Mouse (Mus musculus): ENCODE data around the gene Akap17b. TPM values are rescaled to one million over a fixed set of nuclear protein-coding genes. Genes with fewer than 3 reads are reported as not detected.
A peak's percentile ranks its signal among the peaks of the same experiment; 100 is the strongest.
"Not testable (repeated sequence)": the region's sequence is repeated elsewhere in the genome, so short reads cannot be mapped to it uniquely, and the experiment has no call there.

Gene Akap17b
- polyA plus RNA-seq, 1 experiment: 0.64 TPM

DNA sequence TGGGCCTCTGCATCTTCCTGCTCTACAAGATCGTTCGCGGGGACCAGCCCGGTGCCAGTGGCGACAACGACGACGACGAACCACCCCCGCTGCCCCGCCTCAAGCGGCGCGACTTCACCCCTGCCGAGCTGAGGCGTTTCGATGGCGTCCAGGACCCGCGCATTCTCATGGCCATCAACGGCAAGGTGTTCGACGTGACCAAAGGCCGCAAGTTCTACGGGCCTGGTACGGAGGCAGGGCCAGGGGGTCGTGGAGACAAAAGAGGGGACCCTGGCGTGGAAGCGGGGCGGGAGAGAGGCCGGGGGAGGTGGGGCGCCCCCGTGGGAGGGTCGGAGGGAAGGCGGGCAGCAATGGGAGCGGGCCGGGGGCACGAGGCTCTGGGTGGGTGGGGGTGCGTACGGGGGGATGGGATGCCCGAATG, 46.8 kb downstream of the Akap17b start:
- H3K27ac ChIP-seq (ENCODE audit: insufficient read depth, low read depth, low read length): peak overlapping the region; percentile 87
- H3K27me3 ChIP-seq (replicated peaks; ENCODE audit: control insufficient read depth, insufficient read depth, low read length): no peaks in the 10 kb centered on the region
- H3K36me3 ChIP-seq (ENCODE audit: control insufficient read depth, insufficient read depth, low read length): no peaks in the 10 kb centered on the region
- H3K4me1 ChIP-seq (ENCODE audit: control insufficient read depth, insufficient read depth, low read length): no peaks in the 10 kb centered on the region; the same call in 1 of the 2 replicates
- no peak for DNase-seq
- TF ChIP-seq POLR2A (IDR thresholded peaks at IDR 0.05; ENCODE audit: low read depth, low read length) (no peak), CTCF (conservative IDR thresholded peaks at IDR 0.05; ENCODE audit: insufficient read depth, insufficient read length, low read depth, low read length) (no peak)
- 2% methylated on average over 35 of the region's 41 CpGs for WGBS
- H3K4me3 ChIP-seq (ENCODE audit: insufficient read depth, low read depth, low read length): peak overlapping the region; percentile 97

GRCm38 (mm10) chrX:36597707-36598389, 47.3 kb downstream of the Akap17b start, which contains the start of gene Pgrmc1:
Pgrmc1 (plus strand) TSS chrX:36598206.
- TF ChIP-seq CTCF (conservative IDR thresholded peaks at IDR 0.05; ENCODE audit: insufficient read depth, insufficient read length, low read depth, low read length) (no peak), POLR2A (IDR thresholded peaks at IDR 0.05; ENCODE audit: low read depth, low read length) (peak; percentile 91)
- 2% methylated on average over 37 of the region's 45 CpGs for WGBS
- peak; percentile 89 for DNase-seq

GRCm38 (mm10) chrX:36596483-36597120, 48.6 kb downstream of the Akap17b start:
- not testable (repeated sequence) for H3K27me3 ChIP-seq (replicated peaks; ENCODE audit: control insufficient read depth, insufficient read depth, low read length); DNase-seq; H3K27ac ChIP-seq (ENCODE audit: insufficient read depth, low read depth, low read length); H3K4me1 ChIP-seq (ENCODE audit: control insufficient read depth, insufficient read depth, low read length); H3K36me3 ChIP-seq (ENCODE audit: control insufficient read depth, insufficient read depth, low read length); H3K4me3 ChIP-seq (ENCODE audit: insufficient read depth, low read depth, low read length)
- 88% methylated on average over 3 of the region's 5 CpGs for WGBS

More at GRCm38 (mm10) chrX:36597707-36598389, 47.3 kb downstream of the Akap17b start, which contains the start of gene Pgrmc1:
- Histone ChIP-seq H3K27ac (ENCODE audit: insufficient read depth, low read depth, low read length) (peak within 1 kb of the TSS; percentile 87), H3K36me3 (ENCODE audit: control insufficient read depth, insufficient read depth, low read length) (no peaks in the 10 kb centered on the region), H3K4me3 (ENCODE audit: insufficient read depth, low read depth, low read length) (peak within 1 kb of the TSS; percentile 97), H3K27me3 (replicated peaks; ENCODE audit: control insufficient read depth, insufficient read depth, low read length) (no peaks in the 10 kb centered on the region), H3K4me1 (ENCODE audit: control insufficient read depth, insufficient read depth, low read length) (no peaks in the 10 kb centered on the region; the same call in 1 of the 2 replicates)

DNA sequence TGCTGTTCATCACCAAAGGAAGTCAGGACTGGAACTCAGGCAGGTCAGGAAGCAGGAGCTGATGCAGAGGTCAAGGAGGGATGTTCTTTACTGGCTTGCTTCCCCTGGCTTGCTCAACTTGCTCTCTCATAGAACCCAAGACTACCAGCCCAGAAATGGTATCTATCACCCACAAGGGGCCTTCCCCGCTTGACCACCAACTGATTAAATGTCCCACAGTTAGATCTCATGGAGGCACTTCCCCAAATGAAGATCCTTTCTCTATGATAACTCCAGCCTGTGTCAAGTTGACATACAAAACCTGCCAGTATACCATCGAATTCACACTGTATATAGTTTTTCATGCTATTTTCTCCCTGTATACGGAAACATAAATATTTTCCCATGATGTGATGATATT, 49.9 kb downstream of the Akap17b start:
- no peak for TF ChIP-seq POLR2A (IDR thresholded peaks at IDR 0.05; ENCODE audit: low read depth, low read length)
- TF ChIP-seq CTCF (conservative IDR thresholded peaks at IDR 0.05; ENCODE audit: insufficient read depth, insufficient read length, low read depth, low read length): no peak
- Histone ChIP-seq H3K27ac (ENCODE audit: insufficient read depth, low read depth, low read length) (no peak overlapping the region), H3K4me3 (ENCODE audit: insufficient read depth, low read depth, low read length) (no peak overlapping the region), H3K4me1 (ENCODE audit: control insufficient read depth, insufficient read depth, low read length) (no peaks in the 10 kb centered on the region; the same call in 1 of the 2 replicates), H3K27me3 (replicated peaks; ENCODE audit: control insufficient read depth, insufficient read depth, low read length) (no peaks in the 10 kb centered on the region), H3K36me3 (ENCODE audit: control insufficient read depth, insufficient read depth, low read length) (no peaks in the 10 kb centered on the region)
- no peak for DNase-seq
- WGBS: 91% methylated on average over 3 of the region's 3 CpGs

DNA sequence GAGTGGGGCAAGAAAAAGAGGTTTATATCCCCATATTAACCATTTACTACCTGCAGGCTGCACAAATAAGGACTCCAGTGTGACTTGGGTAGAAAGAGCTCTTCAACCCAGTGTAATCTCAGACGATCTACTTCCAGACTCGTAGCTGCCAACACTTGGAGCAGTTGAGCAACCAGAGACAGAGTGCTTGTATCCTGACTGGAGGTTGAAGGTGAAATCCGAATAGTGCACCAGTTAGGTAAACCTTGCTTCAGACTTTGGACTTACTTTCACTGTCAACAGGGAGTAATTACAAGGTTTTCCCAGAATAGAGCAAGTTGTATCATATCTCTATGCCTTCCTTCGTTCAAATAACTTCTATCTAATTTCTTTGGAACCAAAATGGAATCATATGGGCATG, 53.7 kb downstream of the Akap17b start:
- no peak overlapping the region for H3K4me3 ChIP-seq (ENCODE audit: insufficient read depth, low read depth, low read length)

GRCm38 (mm10) chrX:36591120-36591519, 54.1 kb downstream of the Akap17b start:
- H3K27ac ChIP-seq (ENCODE audit: insufficient read depth, low read depth, low read length): no peak overlapping the region
- WGBS: 79% methylated on average over 1 of the region's 1 CpGs
- no peak overlapping the region for H3K4me3 ChIP-seq (ENCODE audit: insufficient read depth, low read depth, low read length)
- DNase-seq: no peak
- no peaks in the 10 kb centered on the region for H3K4me1 ChIP-seq (ENCODE audit: control insufficient read depth, insufficient read depth, low read length)
- no peaks in the 10 kb centered on the region for H3K36me3 ChIP-seq (ENCODE audit: control insufficient read depth, insufficient read depth, low read length)
- TF ChIP-seq POLR2A (IDR thresholded peaks at IDR 0.05; ENCODE audit: low read depth, low read length) (no peak), CTCF (conservative IDR thresholded peaks at IDR 0.05; ENCODE audit: insufficient read depth, insufficient read length, low read depth, low read length) (no peak)
- H3K27me3 ChIP-seq (replicated peaks; ENCODE audit: control insufficient read depth, insufficient read depth, low read length): no peaks in the 10 kb centered on the region

More for the DNA sequence above, 53.7 kb downstream of the Akap17b start:
- H3K36me3 ChIP-seq (ENCODE audit: control insufficient read depth, insufficient read depth, low read length): no peaks in the 10 kb centered on the region
- no peaks in the 10 kb centered on the region for H3K4me1 ChIP-seq (ENCODE audit: control insufficient read depth, insufficient read depth, low read length)
- H3K27ac ChIP-seq (ENCODE audit: insufficient read depth, low read depth, low read length): no peak overlapping the region
- no peak for TF ChIP-seq POLR2A (IDR thresholded peaks at IDR 0.05; ENCODE audit: low read depth, low read length)
- no peak for TF ChIP-seq CTCF (conservative IDR thresholded peaks at IDR 0.05; ENCODE audit: insufficient read depth, insufficient read length, low read depth, low read length)
- peak; percentile 26 for DNase-seq
- H3K27me3 ChIP-seq (replicated peaks; ENCODE audit: control insufficient read depth, insufficient read depth, low read length): no peaks in the 10 kb centered on the region
- WGBS: 56% methylated on average over 4 of the region's 4 CpGs

DNA sequence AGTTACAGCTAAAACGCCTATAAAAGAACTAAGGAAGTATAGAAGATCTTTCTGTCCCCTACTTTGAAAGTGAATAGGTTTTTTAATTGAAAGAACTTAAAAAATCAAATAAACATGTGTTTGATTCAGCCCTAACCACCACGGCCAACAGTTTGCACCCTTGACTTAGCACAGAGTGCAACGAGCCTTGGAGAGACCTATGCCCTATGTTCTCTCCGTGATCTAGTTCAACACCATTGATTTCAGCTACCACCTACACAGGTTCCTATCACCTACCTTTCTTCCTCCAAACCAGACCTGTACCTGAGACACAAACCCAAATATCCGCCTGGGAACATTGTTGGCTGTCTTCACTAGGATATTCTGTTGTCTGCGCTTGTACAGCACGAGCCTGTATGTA, 54.9 kb downstream of the Akap17b start:
- no peak for DNase-seq
- H3K4me1 ChIP-seq (ENCODE audit: control insufficient read depth, insufficient read depth, low read length): no peaks in the 10 kb centered on the region
- H3K27ac ChIP-seq (ENCODE audit: insufficient read depth, low read depth, low read length): no peak overlapping the region
- no peaks in the 10 kb centered on the region for H3K27me3 ChIP-seq (replicated peaks; ENCODE audit: control insufficient read depth, insufficient read depth, low read length)
- TF ChIP-seq POLR2A (IDR thresholded peaks at IDR 0.05; ENCODE audit: low read depth, low read length) (no peak), CTCF (conservative IDR thresholded peaks at IDR 0.05; ENCODE audit: insufficient read depth, insufficient read length, low read depth, low read length) (no peak)
- 67% methylated on average over 7 of the region's 7 CpGs for WGBS
- no peak overlapping the region for H3K4me3 ChIP-seq (ENCODE audit: insufficient read depth, low read depth, low read length)
- H3K36me3 ChIP-seq (ENCODE audit: control insufficient read depth, insufficient read depth, low read length): no peaks in the 10 kb centered on the region

Data from kidney, adult 2 months (tissue).